20 mouse cellular contexts compared by ENCODE assay signal in genomic region chr11:5994880-5995279, GRCm38 (mm10). TPM values are rescaled to one million over a fixed set of nuclear protein-coding genes. Genes with fewer than 3 reads are reported as not detected.
"Had no signal": no experiment of that assay in that cellular context is flagged by ENCODE, and none has a peak within 500 bp of the region (broad histone marks: within the 10 kb centered on the region; RNA-seq: fewer than 3 reads in every experiment).

No protein-coding gene starts in this region.

- H3K27ac ChIP-seq: midbrain, embryonic 10.5 days; midbrain, embryonic 12.5 days; neural tube, embryonic 13.5 days; neural tube, embryonic 15.5 days had no signal

- H3K27me3 ChIP-seq: midbrain, embryonic 12.5 days; neural tube, embryonic 13.5 days; neural tube, embryonic 15.5 days had no signal

- DNase-seq: lung, adult 18-20 months; lung, embryonic 14.5 days; lung, postnatal 10 days; lung, postnatal 4 days; midbrain, embryonic 14.5 days; retina, postnatal 1 day; right cerebral cortex, adult 18-20 months; right cerebral cortex, postnatal 25 days; right cerebral cortex, postnatal 4 days; spleen, adult 18-20 months; thymus, adult 18-20 months; thymus, postnatal 14 days; thymus, postnatal 36 days had no signal

- H3K4me3 ChIP-seq: midbrain, embryonic 10.5 days; midbrain, embryonic 12.5 days; myocyte; neural tube, embryonic 13.5 days; neural tube, embryonic 15.5 days had no signal

RNA-seq across cellular contexts. Expression of gene Gck, which starts 45.0 kb away (rescaled TPM):
- total RNA-seq: megakaryocyte, adult 5-6 weeks; megakaryocyte-erythroid progenitor cell, adult 5-6 weeks had no signal
